Mouse (Mus musculus): ENCODE results near the gene Yipf4.
A peak's percentile ranks its signal among the peaks of the same experiment; 100 is the strongest.

Yipf4 gene

GRCm38 (mm10) chr17:74522797-74523723 lies 33.8 kb downstream of the Yipf4 start:
- no peak for DNase-seq (ENCODE audit: low read depth, low spot score)

GRCm38 (mm10) chr17:74526117-74526516 lies 36.8 kb downstream of the Yipf4 start:
- no peak for DNase-seq (ENCODE audit: low read depth, low spot score)

GRCm38 (mm10) chr17:74526806-74527653 lies 37.7 kb downstream of the Yipf4 start:
- no peak for DNase-seq (ENCODE audit: low read depth, low spot score)

GRCm38 (mm10) chr17:74527729-74528607 lies 38.7 kb downstream of the Yipf4 start, which contains the start of gene Birc6:
TSS of gene Birc6 (plus strand) at chr17:74528295.
- DNase-seq (ENCODE audit: low read depth, low spot score), result peak; percentile 99

- DNase-seq (ENCODE audit: low read depth, low spot score), result no peak
These were observed 39.6 kb downstream of the Yipf4 start for GRCm38 (mm10) chr17:74528648-74529532.

- no peak for DNase-seq (ENCODE audit: low read depth, low spot score)
These were observed 40.2 kb downstream of the Yipf4 start for GRCm38 (mm10) chr17:74529533-74529824.

GRCm38 (mm10) chr17:74534971-74535370 lies 45.7 kb downstream of the Yipf4 start:
- no peak for DNase-seq (ENCODE audit: low read depth, low spot score)

- DNase-seq (ENCODE audit: low read depth, low spot score), result no peak
These were observed 48.2 kb downstream of the Yipf4 start for GRCm38 (mm10) chr17:74537526-74537925.

- DNase-seq (ENCODE audit: low read depth, low spot score), result no peak
These were observed 54.3 kb downstream of the Yipf4 start for GRCm38 (mm10) chr17:74543615-74544014.

Measured in mesoderm, embryonic 11.5 days (tissue).